Mouse (Mus musculus): ENCODE data around the gene Ormdl3.
A peak's percentile ranks its signal among the peaks of the same experiment; 100 is the strongest.

The Ormdl3 gene

DNA sequence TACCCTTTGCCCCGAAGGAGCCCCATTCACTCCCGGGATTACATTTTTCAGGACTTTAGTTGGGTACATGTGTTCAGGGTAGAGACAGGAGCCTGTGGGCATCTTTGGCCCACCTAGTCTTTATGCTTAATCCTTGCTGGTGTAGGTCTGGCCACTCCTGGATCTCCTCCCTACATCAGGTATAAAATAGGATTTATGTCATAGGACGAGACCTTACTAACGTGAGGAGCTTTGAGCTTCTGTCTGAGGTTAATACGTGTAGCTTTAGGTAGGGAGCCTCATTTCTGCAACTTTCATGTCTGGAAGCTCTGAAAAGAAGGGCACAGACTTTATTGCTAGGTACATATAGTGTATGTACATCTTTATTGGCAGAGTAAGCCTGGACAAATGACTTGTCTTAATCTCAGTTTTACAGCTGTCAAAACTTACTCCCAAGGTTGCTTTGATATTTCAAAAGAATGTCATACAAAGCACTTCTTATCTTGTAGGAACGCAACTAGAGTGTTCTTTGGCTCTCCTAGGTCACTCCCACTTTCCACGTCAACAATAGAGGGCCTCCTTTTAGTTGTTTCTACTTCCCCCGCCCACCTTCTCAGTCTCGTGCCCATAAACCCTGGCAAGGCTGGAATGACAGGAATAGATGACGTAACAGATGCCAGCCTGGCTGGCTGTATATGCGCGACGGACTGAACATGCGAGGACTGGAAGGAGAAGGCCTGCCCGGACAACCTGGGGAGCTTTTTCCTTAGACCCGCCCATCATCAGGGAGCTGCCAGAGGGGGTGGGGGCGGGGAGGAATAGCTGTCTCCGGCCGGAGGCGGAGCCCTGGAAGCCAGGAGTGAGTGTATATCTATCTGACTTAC, 747 bp upstream of the Ormdl3 start:
- peak; percentile 24 to 32 for DNase-seq

DNA sequence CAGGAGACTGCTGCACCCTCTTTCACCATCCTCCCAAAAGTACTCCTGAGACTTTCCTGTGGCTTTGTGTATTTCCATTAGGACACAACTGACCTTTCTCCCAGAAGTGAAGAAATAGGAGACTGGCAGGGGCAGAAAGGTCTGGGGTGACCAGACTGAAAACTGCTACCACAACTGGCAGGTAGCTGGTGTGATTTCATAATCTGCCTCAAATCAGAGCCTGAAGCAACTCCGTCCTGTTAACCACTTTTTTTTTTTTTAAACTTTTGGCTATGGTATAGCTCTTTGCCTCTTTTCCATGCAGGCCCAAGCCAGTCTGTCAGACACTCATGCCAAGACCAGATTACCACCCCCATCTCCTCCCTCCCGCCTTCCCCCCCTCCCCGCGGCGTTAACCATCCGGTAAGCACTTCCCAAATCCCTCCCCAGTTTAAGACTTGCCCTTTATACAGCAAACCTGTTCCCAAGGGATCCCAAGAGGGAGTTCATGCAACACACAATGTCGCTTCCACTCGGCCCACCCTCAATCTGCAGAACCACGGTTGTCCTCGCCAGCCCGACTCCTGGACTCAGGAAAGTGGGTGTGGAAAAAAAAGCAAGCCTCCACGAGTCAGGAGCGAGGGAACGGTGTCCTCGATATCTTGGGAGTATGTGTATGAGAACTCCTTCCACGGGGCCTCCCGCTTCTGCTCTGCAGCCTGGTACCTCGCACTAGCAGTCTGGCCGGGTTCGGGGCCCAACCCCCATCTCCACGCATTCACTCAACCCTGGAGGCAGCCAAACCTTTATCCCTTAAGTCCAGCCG, 879 bp downstream of the Ormdl3 start:
- DNase-seq: no peak

DNA sequence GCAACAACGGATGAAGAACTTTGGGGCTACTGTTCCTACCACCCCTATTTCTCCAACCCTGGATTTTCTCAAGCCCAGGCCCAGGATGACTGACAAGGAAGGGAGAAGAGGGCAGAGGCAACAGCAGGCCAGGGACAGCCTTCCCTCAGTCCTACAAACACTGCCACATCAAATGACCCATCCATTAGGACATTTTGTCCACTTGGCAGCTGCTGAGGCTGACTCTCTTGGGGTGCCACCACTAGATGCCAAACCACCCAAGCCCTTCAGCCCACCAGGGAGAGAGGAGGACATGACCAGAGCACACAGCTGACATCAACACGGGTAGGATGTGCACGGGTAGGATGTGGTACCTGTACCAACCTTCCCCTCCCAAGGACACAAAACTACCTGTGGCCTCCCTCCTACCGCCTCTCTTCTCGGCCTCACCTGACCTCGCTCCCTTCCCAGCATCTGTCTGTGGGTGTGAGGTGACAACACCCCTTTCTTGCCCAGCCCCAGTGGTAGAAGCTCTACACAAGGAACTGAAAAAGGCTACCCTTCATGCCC, 2.5 kb downstream of the Ormdl3 start:
- no peak for DNase-seq

DNA sequence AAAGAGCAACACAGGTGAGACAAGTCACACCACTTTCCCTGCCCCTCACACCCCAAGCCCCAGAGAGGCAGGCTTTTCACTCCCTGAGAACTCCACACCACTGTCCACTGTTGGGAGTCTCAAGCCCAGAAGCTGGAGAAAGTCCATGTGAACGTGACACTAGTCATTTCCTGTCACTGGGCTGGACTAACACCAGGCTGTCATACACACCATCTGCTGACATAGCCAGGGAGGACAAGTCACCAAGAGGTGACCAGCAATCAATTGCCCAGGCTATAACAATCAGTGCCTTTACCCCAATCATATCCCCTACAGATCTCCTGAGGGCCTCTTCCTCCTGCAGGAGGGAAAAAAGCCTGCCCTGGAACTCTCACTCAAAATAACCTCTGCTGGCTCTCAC, 3.0 kb downstream of the Ormdl3 start:
- no peak for DNase-seq

DNA sequence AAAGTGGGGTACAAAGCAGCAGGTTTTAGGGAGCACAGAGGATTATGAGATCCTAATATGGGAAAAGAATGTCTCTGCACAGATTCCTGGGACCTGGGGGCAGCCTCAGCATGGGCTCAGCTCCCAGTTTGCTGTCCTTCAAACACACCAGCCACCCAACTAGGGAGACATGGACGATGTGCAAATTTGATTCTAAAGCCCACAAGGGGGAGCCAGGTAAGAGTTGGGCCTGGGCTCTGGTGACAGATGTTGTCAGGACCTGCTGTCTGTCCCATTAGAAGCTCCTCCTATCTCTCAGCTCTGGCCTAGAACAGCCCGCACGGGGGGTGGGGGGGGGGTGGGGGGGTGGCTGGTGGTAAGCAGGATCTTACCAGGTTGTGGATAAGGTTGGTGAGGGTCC, 3.6 kb downstream of the Ormdl3 start:
- no peak for DNase-seq

DNA sequence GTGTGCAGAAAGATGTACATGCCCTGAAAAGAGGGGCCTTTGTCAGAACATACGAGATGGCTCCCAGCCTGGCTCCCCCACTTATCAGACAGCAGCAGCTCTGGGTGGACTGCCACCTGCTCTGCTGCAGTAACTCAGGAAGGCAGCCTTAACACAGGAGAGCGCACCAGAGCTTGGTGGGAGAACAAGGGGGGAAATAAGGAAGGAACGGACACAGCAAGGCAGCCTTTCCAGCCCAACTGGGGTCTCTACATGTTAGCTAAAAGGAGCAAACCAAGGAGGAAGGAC, 4.0 kb downstream of the Ormdl3 start:
- no peak for DNase-seq

DNA sequence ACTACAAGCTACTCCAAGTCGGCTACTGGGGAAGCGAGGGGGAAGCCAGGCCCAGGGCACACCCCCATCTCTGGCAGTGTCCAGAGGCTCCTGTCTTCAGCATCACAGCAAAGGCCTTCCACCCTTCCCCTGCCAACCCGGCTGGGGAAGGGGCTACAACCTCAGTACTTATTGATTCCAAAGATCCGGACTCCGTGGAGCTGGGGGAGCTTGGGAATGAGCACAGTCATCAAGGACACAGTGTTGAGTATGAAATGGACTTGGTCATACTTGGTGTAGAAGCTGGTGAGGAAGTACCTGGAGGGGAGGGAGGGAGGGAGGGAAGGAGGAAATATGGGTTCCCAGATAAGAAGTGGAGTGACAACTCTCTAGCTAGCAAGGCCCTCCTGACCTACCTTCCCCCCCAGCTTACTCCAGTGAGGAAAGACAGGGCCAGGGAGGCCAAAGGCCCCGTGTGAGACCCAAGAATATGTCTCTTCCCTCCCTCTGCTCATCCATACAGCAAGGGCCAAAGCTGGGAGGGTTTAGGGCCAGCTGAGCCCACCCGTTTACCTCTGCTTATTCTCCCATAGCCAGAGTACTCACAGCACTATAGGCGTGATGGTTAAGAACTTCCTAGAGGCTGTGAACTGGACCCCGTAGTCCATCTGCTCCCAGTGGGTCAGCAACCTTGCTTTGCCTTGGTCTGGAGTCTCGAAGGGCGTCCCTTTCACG, 4.5 kb downstream of the Ormdl3 start:
- no peak for DNase-seq

DNA sequence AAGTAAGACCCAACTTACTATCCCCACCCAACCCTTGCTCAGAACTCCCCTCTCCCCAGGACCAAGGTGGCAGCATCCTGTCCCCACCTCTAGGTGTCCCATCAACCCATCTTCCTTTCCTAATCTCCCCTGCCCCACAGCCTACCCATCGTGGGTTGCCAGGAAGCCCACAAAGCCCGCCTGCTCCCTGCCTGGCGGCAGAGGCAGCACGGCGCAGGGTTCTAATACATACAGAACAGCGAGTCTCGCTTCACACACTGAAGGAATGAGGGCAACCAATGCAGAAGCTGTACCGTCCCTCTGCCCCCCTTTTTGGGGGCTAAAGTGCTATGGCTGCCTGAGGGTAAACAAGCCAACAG, 5.2 kb downstream of the Ormdl3 start:
- no peak for DNase-seq

DNA sequence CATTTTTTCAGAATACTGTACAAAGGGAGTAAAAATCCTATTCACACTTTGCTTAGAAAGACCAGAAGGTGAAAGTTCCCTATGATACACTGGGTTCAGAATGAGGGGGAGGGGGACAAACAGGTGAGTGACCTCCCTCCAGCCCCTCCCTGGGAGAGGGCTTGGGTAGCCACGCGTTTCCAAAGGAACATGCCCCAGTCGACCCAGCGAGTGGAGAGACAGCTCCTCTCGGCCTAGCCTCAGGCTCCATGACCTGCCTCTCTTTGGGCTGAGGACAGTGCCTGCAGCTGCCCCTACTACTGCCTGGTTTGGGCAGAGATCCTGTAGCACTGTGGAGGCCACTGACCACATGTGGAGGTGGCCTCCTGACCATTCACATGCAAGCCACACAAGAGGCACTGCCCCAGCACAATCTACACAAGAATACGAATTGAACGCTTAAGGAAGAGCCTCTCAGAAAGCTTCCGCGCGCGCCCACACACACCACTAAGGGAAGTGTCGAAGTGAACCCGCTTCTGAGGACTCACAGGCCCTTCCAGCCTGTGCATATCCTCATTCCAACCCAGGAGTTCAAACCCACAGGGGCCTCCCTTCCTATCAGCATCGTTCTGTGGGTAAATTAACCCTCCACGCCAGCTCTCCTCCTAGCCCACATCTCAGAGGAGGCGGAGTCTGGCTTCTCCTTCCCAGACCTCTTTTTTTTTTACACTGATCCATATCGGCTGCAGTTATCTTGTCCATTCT, 5.7 kb downstream of the Ormdl3 start:
- no peak for DNase-seq

DNA sequence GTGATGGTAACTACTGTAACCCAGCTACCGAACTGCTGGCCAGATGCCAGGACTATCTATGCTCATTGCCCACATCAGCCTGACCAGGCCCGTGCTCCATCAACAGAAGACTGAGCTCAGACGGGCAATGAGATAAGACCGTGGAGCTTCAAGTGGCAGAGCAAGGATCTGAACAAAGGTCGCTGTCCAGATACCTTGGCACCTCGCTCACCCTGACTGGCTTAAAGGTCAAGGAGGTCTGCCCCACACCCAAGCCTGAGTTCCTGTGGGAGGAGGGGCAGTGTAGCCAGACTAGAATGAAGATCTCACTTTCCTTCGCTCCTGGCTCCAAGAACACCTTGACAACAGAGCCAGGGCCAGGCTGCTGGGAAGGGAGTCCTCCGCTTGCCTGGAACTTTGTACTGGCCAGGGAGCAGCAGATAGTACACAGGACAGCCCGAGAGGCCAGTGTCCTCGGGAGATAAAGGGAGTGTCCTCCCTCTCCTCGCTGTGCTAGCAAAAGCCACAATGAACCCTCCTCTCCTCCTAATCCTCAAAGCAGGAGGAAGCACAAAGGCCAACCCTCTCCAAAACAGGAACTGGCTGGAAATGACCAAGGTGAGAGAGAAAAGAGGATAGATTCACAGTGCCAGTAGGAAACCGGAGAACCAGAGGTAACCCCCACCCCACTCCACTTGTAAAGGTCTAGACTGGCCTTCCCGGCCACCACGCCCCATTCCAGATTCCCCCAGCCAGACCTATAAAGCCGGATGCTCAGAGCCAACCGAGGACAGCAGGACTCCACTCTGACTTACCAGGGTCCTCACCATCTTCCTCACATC, 6.7 kb downstream of the Ormdl3 start:
- DNase-seq: no peak

DNA sequence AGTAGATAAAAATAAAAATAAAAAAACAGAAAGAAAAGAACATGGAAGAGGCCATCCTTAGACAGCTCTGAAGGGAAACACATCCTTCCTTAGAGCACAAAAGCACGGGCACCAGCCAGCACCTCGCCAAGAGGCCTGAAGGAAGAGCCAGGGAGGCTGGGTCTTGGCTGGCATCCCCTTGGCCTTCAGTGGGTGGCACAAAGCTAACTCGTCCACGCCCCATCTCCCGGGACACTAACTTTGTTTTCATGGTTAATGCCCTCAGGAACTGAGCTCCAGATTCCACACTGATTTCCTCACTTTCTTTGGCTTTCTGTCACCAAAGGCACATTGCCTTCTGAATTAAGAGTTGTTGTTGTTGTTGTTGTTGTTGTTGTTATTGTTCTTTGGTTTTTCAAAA, 9.4 kb downstream of the Ormdl3 start:
- no peak for DNase-seq

DNA sequence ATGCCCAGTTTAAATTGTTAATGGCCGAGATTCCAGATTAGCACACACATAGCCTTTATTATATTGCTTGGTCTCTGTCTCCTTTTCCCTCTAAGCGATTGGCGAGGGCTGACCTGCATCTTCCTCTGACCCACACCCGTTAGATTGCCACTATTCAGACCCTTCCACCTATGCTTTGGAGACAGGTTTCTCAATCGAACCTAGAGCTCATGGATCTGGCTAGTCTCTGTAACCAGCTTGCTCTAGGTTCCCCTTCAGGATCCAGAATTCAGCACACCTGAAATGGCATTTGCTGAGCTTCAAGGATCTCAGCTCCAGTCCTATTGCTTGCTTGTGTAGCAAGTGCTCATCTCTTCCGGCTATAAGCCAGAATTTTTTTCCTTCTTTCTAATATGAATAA, 17.7 kb downstream of the Ormdl3 start:
- no peak for DNase-seq

DNA sequence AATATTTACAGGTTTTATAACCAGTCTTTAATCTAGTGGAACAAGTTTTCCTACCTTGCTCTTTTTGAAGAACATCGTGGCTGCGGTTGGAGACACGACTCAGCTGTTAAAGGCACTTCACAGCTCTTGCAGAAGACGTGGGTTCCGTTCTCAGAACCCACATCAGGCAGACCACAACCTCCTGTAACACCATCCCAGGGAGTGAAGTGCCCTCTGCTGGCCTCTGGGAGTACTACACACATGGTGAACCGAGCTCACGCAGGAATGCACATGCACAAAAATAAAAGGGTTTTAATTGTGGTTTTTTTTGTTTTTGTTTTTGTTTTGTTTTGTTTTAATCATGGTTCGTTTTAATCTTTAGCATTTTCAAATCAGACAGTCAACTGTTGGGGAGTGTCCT, 18.8 kb downstream of the Ormdl3 start:
- no peak for DNase-seq

DNA sequence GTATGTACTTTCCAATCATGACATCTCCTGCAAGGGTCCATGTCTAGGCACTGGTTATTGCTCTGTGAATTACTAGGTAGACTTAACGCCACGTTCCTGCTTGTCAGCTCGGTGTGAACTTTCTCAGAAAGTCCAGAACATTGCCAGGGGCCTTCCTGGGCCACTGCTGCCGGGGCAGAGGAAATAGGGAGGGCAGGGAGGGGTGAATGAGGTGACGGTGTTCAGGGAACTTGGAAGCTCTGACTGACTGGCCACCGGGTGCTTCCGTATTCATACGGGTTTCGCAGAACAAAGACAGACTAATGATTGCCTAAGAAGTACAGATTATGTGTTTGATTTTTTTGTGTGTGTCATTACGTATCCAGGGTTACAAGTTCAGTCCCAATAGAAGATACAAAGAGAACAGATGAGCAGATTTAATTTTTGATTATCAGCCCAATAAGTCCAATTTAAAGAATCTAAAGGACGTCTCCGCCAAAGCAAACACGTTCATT, 23.2 kb downstream of the Ormdl3 start:
- DNase-seq: no peak

DNA sequence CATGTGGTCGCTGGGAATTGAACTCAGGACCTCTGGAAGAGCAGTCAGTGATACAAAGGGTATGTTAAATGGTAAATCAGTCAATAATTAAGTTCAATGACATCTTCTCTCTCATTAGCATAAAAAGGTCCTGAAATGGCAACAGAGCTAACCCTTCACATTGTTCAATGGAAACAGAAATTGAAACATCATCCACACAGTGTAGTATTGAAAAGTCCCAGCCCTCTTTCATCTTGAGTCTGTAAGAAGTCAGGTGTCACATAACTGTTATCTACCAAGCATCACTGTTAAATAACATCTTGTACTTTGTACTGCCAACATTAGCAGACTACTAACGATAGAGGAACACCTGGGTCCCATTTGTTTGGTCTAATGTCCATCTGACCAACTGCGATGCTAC, 24.1 kb downstream of the Ormdl3 start:
- DNase-seq: no peak

DNA sequence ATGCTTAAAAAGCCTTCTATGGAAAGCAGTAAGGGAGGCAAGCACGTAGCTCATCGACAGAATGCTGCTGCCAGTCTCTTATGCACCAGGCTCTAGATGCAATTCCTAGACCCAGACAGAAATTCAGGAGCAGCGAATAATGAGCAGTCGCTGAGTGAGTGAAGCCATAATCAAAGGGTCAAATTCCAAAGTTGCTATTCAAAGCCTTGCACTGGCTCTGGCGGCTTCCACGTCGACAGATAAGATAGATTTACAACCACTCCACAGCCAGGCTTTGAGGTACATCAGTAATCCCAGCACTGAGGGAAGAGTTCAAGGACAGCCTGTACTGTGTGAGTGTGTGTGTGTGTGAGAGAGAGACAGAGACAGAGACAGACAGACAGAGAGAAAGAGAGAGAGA, 26.2 kb downstream of the Ormdl3 start:
- no peak for DNase-seq

DNA sequence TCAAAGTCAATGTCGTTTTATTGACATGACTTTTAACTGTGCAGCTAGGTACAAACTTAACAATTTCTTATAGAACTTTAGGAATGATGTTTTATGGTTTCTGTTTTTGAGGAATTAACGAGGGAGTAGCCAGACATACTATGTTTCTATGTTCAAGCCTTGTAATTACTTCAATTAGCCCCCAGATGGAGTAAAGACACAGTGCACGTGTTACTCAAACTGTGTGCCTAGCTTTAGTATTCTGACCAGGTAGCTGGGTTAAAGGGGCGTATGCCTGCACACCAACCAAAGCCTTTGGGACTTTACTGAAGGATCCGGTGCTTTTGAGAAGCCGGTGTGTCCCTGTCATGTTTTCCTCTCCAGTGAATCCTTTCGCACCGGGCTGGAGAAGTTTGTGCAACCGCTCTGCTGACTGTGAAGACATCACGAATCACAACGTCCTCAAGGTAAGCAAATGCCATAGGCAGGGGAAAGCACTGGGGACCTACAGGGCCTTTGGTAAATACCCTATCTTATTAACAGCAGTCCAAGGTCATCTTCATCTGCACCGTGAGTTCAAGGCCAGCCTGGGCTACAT, 32.0 kb downstream of the Ormdl3 start:
- no peak for DNase-seq

DNA sequence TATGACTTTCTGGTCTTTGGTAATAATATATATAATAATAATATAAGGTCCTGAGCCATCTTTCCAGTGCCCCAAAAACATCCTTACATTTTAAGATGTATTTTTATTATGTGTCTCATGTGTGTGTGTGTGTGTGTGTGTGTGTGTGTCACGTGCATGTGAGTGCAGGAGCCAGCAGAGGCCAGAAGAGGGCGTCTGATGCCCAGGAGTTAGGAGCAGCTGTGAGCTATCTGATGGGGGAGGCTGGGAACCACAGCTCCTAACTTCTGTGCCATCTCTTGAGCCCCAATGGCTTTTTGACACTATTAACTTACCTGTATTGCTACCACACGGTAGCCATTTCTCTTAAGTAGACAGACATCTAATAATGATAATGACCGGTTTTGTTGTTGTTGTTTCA, 33.2 kb downstream of the Ormdl3 start:
- no peak for DNase-seq

DNA sequence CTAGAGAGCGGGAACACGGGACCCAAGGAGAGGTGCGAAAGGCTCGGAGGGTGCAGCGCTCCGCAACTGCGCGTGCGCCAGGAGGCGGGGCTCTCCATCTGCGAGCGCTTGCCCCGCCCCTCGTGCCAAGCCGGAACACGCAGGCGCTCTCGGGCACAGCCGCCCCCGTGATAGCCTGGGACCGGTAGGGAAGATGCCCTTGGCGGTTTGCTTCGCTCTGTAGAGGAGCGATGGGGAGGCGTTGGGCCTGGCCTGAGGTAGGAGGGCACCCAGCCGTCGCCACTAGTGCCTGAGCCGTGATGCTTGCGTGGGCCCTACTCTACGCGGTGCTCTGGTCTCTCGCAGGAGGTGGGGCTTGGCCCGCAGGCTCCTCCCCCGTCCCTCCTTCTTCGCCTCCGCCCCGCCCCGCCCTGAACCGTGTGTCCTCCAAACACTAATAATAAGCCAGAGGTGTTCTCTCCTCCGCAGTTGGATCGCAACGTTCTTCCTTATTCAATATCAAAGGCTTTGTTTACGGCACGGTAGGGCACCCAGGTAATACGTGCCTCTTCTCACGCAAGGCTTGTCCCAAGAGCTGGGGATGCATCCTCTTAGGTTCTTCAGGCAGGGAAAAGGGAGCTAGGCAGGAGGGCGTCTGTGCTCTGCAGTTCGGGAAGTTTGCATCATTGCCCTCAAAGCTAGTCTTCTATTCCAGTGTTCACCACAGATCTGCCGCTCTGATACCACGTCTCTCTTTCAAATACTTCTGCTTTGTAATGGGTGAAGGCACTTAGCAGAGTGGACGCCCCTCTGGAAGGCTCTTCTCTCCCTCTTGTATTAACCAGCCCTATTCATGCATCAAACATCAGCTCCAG, 36.0 kb downstream of the Ormdl3 start, which contains the start of gene Zpbp2:
Gene Zpbp2 (plus strand): TSS at position 123 of the 854 bp plus-strand sequence.
- DNase-seq: peak; percentile 92 to 95

DNA sequence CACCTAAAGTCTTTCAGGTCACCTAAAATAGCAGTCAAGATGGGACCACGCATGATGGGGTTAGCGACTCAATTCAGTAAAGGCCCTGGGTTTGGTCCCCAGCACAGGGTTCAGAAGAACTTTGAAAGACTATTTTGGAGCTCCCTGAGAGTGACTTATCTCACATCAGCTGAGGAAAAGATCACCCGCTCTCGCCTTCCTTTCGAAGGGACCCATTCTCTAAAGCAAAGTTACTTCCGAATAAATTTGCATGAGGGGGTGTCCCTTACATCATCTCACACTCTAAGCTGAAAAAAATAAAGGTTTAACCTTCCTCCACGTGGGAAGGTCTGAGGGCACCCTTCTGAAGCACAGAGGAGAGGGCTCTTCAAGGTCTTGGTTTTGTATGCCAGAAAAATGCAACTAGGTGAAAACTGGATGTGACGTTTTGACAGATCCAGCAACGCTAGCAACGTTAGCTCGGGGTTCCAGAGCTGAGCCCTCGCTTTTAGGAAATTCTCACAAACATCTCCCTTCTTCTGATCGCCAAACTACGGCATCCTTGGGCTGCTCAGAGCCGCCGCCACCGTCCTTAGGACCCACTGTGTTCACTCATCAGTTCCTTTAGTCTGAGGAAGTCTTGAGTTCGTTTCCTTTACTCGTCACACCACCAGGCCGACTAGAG, 36.7 kb downstream of the Ormdl3 start:
- DNase-seq: peak; percentile 45 to 50

Measured in spleen, adult 18-20 months (tissue).